Mouse (Mus musculus) gonadal fat pad, adult 2 months (tissue): Measurements from ENCODE around the gene Pdia5. TPM values are rescaled to one million over a fixed set of nuclear protein-coding genes. Genes with fewer than 3 reads are reported as not detected.

Experiments used
- DNase-seq: peaks from one replicate; pipeline ENCODE4 v3.0.0-alpha.2; 2012; ENCODE audit warnings: low read depth
- polyA plus RNA-seq: library from polyadenylated mRNA; depleted of rRNA; stranded (reverse); fragments of >200 nt; gene quantifications from 2 replicates; pipeline ENCODE4 v1.2.3, GENCODE M21; 2012; rRNA removed

Pdia5 gene
- polyA plus RNA-seq = 34.9 and 41.5 TPM in 2 replicates

DNA sequence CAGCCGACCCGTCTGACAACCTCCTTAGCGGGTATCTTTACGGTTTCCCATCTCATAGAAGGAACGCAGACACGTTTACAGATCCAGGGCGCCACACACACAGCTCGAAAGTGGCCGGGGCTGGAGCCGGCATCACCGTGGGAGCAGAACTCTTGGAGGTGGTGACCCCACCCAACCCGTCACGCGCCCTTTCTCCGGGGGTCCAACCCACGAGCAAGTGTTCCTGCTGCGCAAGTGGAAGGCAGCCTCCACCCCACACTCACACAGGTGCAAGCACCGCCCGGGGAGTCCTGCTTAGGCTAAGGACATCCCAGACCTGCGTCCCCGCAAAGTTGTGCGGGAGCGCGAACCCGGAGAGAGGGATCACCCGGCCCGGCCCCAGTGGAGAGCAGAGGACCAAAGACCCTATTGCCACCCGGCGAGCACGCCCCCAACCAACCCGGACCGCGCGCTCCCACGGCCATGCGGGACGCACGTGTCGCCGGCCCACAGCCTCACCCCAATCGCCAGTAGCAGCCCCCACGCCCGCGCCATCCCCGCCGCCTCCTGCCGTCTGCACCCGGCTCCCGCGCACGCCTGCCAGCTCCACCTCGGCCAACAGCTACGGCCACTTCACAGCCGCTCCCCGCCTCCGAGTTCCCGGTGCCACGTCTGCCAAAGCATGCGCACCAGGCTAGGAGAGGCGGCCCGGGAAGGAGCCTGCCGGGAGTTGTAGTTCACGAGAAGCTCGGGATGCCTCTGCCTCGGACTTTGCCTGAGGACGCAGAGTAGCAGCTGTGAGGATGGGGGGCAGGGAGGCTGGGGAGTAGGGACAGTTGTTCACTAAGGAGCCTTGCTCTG is at the start of gene Pdia5:
Gene Pdia5, minus strand, starts transcription at position 643 of the 840 bp plus-strand sequence.
- no peak for DNase-seq

DNA sequence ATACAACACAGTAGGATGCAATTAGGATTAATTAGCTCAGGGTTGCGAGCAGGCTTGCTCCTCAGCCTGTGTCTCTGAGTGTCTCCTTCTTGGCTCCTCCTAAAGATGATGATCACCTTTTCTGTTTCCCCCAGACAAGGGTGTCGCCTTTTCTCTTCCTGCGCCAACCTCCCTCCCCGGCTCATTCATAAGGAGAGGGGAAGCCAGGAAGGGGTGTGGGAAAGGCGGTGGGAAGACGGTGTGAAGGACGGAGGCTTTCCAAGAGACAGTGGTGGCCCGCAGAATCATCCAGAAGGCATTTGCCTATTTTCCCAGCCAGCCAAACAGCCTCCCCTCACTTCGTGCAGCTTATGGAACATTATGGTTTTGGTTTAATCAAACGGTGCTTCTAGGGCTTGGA is 48.4 kb upstream of the Pdia5 start:
- DNase-seq = no peak

GRCm38 (mm10) chr16:35537651-35538050 is 47.0 kb upstream of the Pdia5 start:
- DNase-seq = no peak

GRCm38 (mm10) chr16:35534630-35535029 is 44.0 kb upstream of the Pdia5 start:
- DNase-seq = no peak

- no peak for DNase-seq
These were observed 33.5 kb upstream of the Pdia5 start for GRCm38 (mm10) chr16:35524200-35524599.

- DNase-seq = no peak
These were observed 28.6 kb upstream of the Pdia5 start for GRCm38 (mm10) chr16:35519245-35519644.

GRCm38 (mm10) chr16:35517976-35518951 is 27.6 kb upstream of the Pdia5 start:
- DNase-seq = no peak

DNA sequence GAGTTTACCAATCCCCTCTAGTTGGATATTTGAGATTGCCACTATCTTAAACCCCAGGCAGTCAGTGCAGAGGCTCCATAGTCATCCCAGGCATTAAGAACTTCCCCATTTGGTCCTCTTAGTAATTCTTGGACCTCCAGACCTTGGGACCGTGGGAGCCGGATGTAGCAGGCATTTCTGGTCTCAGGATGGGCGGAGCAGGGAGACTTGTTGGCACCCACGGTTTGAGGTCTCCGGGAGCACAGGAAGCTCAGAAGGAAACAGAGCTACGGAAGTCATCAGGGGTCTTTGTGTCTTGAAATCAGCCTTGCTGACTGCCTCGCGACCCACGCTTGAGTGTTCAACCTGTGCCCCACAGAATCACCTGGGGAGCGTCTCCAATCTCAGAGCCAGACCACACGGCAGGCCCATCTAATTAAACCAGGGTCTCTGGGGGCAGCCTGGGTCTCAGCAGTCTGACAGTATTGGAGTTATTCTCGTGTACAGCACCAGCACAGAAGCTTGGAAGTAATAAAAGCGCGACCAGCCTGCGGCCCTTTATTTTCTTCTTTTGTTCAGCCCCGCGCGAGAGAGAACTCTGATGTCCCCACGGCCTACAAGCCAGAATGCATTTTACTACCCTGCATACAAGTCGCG is 25.4 kb upstream of the Pdia5 start:
- DNase-seq = no peak

DNA sequence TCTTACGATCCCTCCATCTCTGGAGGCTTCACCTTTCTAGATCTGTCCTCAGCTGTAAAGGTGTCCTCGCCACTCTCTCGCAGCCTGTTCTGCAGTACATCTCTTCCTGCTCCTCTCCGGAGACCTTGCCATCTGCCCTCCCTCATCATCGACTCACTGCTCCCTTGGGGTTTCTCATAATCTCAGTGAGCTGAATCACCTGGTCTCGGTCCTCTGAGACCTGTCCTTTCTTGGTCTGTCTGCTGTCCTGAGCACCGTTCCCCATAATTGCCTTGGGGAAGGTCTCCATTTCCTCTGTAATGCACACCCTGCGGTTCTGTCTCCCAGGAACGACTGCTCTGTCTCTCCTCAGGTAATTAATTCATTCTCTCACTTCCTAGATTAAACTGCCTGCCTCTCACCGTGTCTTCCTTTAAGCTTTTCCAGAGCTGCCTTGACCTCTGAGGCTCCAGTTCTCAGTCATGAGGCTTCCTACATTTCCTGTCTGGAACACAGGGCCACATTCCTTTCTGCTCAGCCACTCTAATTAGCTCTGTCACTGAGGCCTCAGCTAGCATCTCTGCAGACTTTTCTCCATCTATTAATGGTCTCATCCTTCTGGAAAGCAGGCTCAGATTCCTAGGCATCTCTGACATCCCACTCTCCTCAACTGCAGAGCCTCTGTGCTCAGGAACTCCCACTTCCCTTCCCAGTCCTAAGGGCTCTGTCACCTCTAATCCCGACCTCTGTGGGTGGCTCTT is 18.8 kb upstream of the Pdia5 start:
- no peak for DNase-seq

DNA sequence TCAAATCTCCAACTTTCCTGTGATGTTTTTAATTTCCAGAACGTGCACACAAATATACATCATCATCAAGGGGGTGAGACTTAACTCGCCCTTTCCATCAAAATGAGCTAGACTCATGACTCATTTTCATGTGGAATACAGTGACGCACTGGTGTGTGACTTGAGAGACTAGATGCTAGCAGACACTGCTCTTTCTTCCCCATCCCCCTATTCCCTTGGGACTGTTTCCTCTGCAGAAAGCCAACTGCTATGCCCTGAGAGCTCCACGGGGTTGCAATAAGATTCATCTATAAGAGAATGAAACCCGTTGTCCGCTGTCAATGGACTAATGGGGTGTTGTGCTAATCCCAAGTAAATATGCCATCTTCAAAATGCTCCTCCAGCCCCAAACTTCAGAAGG is 17.9 kb upstream of the Pdia5 start:
- no peak for DNase-seq

GRCm38 (mm10) chr16:35505786-35506185 is 15.1 kb upstream of the Pdia5 start:
- no peak for DNase-seq

GRCm38 (mm10) chr16:35504266-35504665 is 13.6 kb upstream of the Pdia5 start:
- no peak for DNase-seq

DNA sequence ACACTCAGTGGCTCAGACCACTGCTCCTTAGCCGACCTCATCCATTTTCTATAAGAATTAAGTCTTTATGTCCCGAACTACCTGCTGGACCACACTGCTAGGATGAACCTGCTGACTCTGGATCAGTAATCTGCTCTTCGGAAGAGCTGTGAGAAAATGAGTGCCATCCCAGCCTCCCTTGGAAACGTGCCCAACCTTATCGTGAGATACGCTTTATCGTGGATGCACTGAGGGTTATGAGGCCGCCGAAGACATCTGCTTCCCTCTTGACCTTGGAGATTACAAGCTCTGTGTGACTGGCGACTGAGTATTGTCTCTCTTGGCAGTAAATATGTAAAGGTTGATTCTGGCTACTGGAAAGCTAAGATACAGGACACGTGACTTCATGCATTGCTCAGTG is 11.8 kb upstream of the Pdia5 start:
- DNase-seq = no peak

- no peak for DNase-seq
These were observed 10.6 kb upstream of the Pdia5 start for GRCm38 (mm10) chr16:35501106-35501760.

DNA sequence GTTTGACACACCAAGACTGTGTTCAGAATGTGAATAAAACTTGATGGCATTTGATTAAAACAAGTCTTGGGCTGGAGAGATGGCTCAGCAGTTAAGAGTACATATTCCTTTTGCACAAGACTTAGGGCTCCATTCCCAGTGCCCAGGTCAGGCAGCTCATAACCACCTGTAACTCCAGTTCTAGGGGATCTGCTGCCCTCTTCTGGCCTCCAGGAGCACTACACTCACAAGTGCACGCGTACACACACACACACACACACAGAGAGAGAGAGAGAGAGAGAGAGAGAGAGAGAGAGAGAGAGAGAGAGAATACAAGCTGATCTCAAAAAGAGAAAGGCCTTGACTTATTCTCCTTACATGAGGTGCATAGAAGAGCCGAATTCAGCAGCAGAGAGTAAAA is 9.7 kb upstream of the Pdia5 start:
- no peak for DNase-seq

DNA sequence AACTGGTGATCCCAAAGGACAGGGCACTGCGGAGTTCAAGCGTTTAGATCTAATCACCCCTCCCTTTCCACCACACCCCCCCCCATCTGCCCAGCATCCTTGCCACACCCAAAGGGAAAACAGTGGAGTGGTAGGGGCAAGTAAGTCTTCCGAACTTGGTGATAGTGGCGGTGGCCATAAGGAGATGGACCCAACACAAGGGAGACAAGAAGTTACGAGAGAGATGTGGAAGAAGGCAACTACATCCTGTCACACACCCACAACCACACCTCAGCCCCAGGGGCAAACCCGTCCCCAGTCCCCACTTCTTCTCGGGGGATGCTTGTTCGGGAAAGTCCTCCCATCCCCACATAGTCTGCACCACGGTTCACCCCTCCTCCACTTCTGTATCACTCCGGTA is 880 bp downstream of the Pdia5 start:
- DNase-seq = no peak

- DNase-seq = no peak
These were observed 1.5 kb downstream of the Pdia5 start for GRCm38 (mm10) chr16:35489066-35489718.

DNA sequence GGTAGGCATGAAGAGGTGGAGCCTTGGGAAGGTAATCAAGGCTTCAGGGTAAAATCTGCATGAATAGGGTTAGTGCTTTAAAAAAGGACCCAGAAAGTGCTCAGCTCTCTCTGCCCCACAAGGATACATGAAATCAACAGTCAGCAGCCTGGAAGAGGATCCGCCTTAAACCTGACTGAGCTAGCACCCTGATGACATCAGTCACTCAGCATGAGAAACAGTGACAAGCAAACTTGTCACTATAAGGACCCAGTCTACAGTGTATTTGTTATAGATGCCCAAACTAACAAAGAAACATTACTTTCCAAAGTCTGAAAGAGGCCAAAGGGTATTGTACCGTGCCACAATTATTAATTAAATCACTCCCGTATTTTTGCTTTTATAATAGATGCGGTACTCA is 2.9 kb downstream of the Pdia5 start:
- DNase-seq = no peak

- DNase-seq = no peak
These were observed 3.6 kb downstream of the Pdia5 start for GRCm38 (mm10) chr16:35487056-35487455.

DNA sequence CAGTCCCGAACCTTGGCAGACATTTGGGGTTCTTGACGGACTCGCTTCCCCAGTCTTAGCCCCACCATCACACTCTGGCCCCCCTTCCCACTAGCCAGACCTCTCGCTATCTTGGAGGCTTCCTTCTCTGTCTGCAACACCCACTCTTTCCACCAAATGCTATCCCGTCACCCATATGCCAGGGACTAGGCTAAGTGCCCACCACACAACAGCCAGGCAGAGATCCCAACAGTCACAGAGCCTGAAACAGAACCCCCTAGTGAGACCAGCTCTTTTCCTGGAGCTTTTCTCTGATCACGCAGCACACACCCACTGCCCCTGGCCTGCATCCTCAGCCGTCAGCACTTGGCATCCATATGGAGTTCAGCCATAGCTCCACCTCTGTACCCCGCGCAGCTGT is 5.0 kb downstream of the Pdia5 start:
- DNase-seq = no peak
